Mouse (Mus musculus): ENCODE data around the gene Mprip. TPM values are rescaled to one million over a fixed set of nuclear protein-coding genes. Genes with fewer than 3 reads are reported as not detected.

The Mprip gene
- polyA plus RNA-seq, 1 experiment from 2014 or later, result 75.3 TPM

GRCm38 (mm10) chr11:59787199-59787781 is 126.2 kb downstream of the Mprip start, which contains the start of gene Pld6:
Pld6 (minus strand) TSS chr11:59787645.
- WGBS, result 1% methylated on average over 51 of the region's 51 CpGs
- H3K27me3 ChIP-seq (replicated peaks), result no peaks in the 10 kb centered on the region
- H3K9ac ChIP-seq, result 0 out of 2 replicates have a peak within 1 kb of the TSS, but pooled peaks have one; percentile 16
- H3K4me1 ChIP-seq, result peaks cover 8% of the 10 kb centered on the region
- peak; percentile 68 for ATAC-seq (ENCODE audit: insufficient read depth, low FRiP score, low read depth)
- peaks cover 5% of the 10 kb centered on the region; the same call in 1 of the 2 replicates for H3K36me3 ChIP-seq
- H3K4me2 ChIP-seq, result peak within 1 kb of the TSS; percentile 95
- peak within 1 kb of the TSS; percentile 16; the same call in 1 of the 2 replicates for H3K27ac ChIP-seq
- no peaks in the 10 kb centered on the region for H3K9me3 ChIP-seq
- H3K4me3 ChIP-seq (replicated peaks), result peak within 1 kb of the TSS; percentile 47

- no peaks in the 10 kb centered on the region for H3K27me3 ChIP-seq (replicated peaks)
- H3K27ac ChIP-seq, result no peak overlapping the region
- peaks cover 16% of the 10 kb centered on the region for H3K36me3 ChIP-seq
- peak; percentile 65 for ATAC-seq (ENCODE audit: insufficient read depth, low FRiP score, low read depth)
- peaks cover 8% of the 10 kb centered on the region for H3K4me1 ChIP-seq
- 89% methylated on average over 1 of the region's 1 CpGs for WGBS
- H3K4me2 ChIP-seq, result no peak overlapping the region
- no peak overlapping the region for H3K9ac ChIP-seq
- H3K4me3 ChIP-seq (replicated peaks), result no peak overlapping the region
- H3K9me3 ChIP-seq, result no peaks in the 10 kb centered on the region
Measured at GRCm38 (mm10) chr11:59789311-59789710, 128.2 kb downstream of the Mprip start.

- Histone ChIP-seq H3K27me3 (replicated peaks) (no peaks in the 10 kb centered on the region), H3K27ac (no peak overlapping the region), H3K36me3 (peaks cover 42% of the 10 kb centered on the region), H3K4me2 (no peak overlapping the region), H3K9me3 (no peaks in the 10 kb centered on the region), H3K9ac (no peak overlapping the region), H3K4me3 (replicated peaks) (no peak overlapping the region), H3K4me1 (no peaks in the 10 kb centered on the region)
- no peak for ATAC-seq (ENCODE audit: insufficient read depth, low FRiP score, low read depth)
- WGBS, result 86% methylated on average over 6 of the region's 6 CpGs
Measured at GRCm38 (mm10) chr11:59793390-59793789, 132.3 kb downstream of the Mprip start.

GRCm38 (mm10) chr11:59800412-59800811 is 139.3 kb downstream of the Mprip start:
- no peak overlapping the region for H3K9ac ChIP-seq
- H3K9me3 ChIP-seq, result no peaks in the 10 kb centered on the region
- H3K4me1 ChIP-seq, result no peaks in the 10 kb centered on the region
- no peak overlapping the region for H3K4me2 ChIP-seq
- H3K27me3 ChIP-seq (replicated peaks), result no peaks in the 10 kb centered on the region
- no peak overlapping the region for H3K4me3 ChIP-seq (replicated peaks)
- H3K27ac ChIP-seq, result no peak overlapping the region
- no peak for ATAC-seq (ENCODE audit: insufficient read depth, low FRiP score, low read depth)
- H3K36me3 ChIP-seq, result peaks cover 74% of the 10 kb centered on the region
- 91% methylated on average over 10 of the region's 10 CpGs for WGBS

DNA sequence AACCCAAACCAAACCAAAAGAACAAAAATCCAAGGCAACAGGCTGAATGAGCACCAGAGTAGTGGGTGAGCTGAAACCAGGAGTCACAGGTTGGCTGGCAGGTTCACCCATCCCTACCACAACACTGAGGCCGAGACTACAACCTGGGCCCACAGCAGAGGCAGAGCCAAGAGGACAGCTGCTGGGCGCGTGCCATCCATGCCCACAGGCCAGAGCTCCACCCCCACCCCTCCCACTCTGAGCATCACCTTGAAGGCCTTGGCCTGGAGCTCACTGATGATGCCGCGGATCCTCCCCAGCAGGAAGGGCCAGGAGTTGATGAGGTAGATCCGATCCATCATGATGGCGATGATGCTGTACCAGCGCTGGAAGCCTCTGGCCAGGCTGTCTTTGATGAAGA is 140.8 kb downstream of the Mprip start:
- WGBS, result 96% methylated on average over 8 of the region's 8 CpGs
- ATAC-seq (ENCODE audit: insufficient read depth, low FRiP score, low read depth), result no peak

DNA sequence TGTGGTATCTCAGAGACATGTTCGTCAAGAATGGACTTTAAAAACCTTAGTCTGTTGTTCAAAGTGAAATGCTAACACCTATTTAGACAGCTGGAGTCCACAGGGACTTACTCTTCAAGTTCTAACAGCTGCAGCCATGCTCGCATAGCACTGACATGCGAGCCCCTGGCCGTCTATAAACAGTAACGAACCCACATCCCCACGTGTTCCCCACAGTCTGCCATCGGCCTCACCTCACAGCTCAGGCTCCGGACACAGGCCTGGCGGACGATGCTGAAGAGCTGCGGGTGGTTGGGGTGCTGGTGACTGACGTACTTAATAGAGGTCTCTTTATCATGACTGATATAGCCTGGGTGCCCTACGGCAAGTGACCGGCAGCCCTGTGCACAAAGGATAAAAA is 142.4 kb downstream of the Mprip start:
- no peaks in the 10 kb centered on the region for H3K9me3 ChIP-seq
- no peak overlapping the region for H3K4me3 ChIP-seq (replicated peaks)
- H3K4me2 ChIP-seq, result no peak overlapping the region
- H3K36me3 ChIP-seq, result peaks cover 75% of the 10 kb centered on the region
- H3K27me3 ChIP-seq (replicated peaks), result no peaks in the 10 kb centered on the region
- H3K27ac ChIP-seq, result no peak overlapping the region
- H3K9ac ChIP-seq, result no peak overlapping the region
- 90% methylated on average over 14 of the region's 14 CpGs for WGBS
- H3K4me1 ChIP-seq, result peaks cover 6% of the 10 kb centered on the region
- no peak for ATAC-seq (ENCODE audit: insufficient read depth, low FRiP score, low read depth)

More for the DNA sequence above, 140.8 kb downstream of the Mprip start:
- Histone ChIP-seq H3K9me3 (no peaks in the 10 kb centered on the region), H3K4me2 (no peak overlapping the region), H3K27me3 (replicated peaks) (no peaks in the 10 kb centered on the region), H3K27ac (no peak overlapping the region), H3K9ac (no peak overlapping the region), H3K36me3 (peaks cover 85% of the 10 kb centered on the region), H3K4me1 (no peaks in the 10 kb centered on the region), H3K4me3 (replicated peaks) (no peak overlapping the region)

GRCm38 (mm10) chr11:59804409-59805110 is 143.5 kb downstream of the Mprip start:
- 90% methylated on average over 22 of the region's 22 CpGs for WGBS
- Histone ChIP-seq H3K4me3 (replicated peaks) (no peak overlapping the region), H3K9ac (no peak overlapping the region), H3K27me3 (replicated peaks) (no peaks in the 10 kb centered on the region), H3K4me2 (no peak overlapping the region), H3K9me3 (no peaks in the 10 kb centered on the region), H3K27ac (no peak overlapping the region), H3K36me3 (peaks cover 65% of the 10 kb centered on the region), H3K4me1 (peaks cover 11% of the 10 kb centered on the region)
- no peak for ATAC-seq (ENCODE audit: insufficient read depth, low FRiP score, low read depth)

- Histone ChIP-seq H3K9me3 (no peaks in the 10 kb centered on the region), H3K4me3 (replicated peaks) (no peak overlapping the region), H3K9ac (no peak overlapping the region), H3K4me2 (no peak overlapping the region), H3K27me3 (replicated peaks) (no peaks in the 10 kb centered on the region), H3K4me1 (peaks cover 11% of the 10 kb centered on the region), H3K27ac (no peak overlapping the region), H3K36me3 (peaks cover 59% of the 10 kb centered on the region)
- 95% methylated on average over 1 of the region's 1 CpGs for WGBS
- ATAC-seq (ENCODE audit: insufficient read depth, low FRiP score, low read depth), result no peak
Measured at GRCm38 (mm10) chr11:59805256-59805655, 144.2 kb downstream of the Mprip start.

- ATAC-seq (ENCODE audit: insufficient read depth, low FRiP score, low read depth), result no peak
- Histone ChIP-seq H3K36me3 (peaks cover 55% of the 10 kb centered on the region), H3K27ac (no peak overlapping the region), H3K27me3 (replicated peaks) (no peaks in the 10 kb centered on the region), H3K4me2 (no peak overlapping the region), H3K9me3 (no peaks in the 10 kb centered on the region), H3K9ac (no peak overlapping the region), H3K4me1 (peaks cover 11% of the 10 kb centered on the region), H3K4me3 (replicated peaks) (no peak overlapping the region)
- WGBS, result 91% methylated on average over 2 of the region's 2 CpGs
Measured at GRCm38 (mm10) chr11:59805656-59806055, 144.6 kb downstream of the Mprip start.

DNA sequence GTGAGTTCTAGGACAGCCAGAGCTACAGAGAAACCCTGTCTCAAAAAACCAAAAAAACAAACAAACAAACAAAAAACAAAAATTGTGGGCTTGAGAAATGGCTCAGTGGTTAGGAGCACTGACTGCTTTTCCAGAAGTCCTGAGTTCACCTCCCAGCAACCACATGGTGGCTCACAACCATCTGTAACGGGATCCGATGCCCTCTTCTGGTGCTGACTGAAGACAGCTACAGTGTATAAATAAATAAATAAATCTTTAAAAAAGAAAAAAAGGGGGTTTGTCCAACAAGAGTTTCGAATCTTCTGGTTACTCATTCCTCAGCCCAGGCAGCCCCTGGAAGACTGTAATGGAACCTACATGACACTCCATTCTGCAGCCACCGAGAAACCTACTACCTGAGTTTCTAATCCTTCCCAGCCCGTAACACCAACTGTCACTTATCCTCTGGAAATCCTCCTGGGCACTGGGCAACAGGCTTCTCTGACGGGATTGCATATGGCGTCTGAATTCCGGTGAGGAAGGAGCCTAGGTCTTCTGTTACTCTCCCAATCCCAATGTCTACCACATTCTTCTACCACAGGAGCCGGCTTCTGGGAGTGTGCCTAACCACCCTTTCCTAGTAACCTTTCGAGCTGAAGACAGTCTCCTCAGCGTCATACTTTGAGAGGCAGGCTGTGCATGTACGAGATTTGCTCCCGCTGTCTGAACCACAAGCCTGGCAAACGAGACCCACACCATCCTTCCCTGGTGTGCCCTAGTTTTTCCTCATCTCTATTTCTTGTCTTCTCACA is 147.3 kb downstream of the Mprip start:
- ATAC-seq (ENCODE audit: insufficient read depth, low FRiP score, low read depth), result no peak
- Histone ChIP-seq H3K9ac (no peak overlapping the region), H3K4me2 (peak overlapping the region; percentile 81), H3K9me3 (no peaks in the 10 kb centered on the region), H3K36me3 (peaks cover 30% of the 10 kb centered on the region), H3K27me3 (replicated peaks) (no peaks in the 10 kb centered on the region), H3K4me3 (replicated peaks) (peak overlapping the region; percentile 91), H3K27ac (peak overlapping the region; percentile 98; the same call in 1 of the 2 replicates), H3K4me1 (peaks cover 11% of the 10 kb centered on the region)
- WGBS, result 61% methylated on average over 14 of the region's 14 CpGs

DNA sequence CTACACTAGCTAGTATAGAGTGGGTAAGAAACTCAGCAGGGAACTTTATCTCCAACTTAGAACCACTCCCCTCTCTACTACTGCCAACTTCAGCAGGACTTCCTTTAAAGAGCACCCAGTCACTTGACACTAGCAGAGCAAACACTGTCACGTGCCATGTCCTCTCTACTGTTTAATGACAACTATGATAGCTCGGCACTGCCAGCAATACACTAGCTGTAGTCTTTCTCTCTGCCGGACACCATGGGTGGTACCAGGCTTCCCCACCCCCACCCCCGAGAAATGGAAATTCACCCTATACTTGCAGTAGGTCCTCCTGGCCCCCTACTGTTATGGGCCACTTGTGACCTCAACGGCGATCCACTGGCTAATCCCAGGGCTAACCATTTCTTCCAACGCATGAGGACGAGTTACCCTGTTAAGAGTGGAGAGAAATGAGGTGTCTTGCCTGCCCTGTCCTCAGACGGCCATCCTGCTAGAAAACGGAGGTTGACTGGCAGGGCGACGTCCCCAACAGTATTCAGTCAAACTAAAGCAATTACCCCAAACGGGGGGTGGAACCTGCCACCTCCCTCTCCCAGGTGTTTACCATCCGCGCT is 148.1 kb downstream of the Mprip start:
- H3K27me3 ChIP-seq (replicated peaks), result no peaks in the 10 kb centered on the region
- H3K4me1 ChIP-seq, result peaks cover 11% of the 10 kb centered on the region
- peak overlapping the region; percentile 91 for H3K4me3 ChIP-seq (replicated peaks)
- under 1% methylated on average over 15 of the region's 15 CpGs for WGBS
- peak; percentile 37 for ATAC-seq (ENCODE audit: insufficient read depth, low FRiP score, low read depth)
- H3K4me2 ChIP-seq, result peak overlapping the region; percentile 81
- H3K9me3 ChIP-seq, result no peaks in the 10 kb centered on the region
- H3K9ac ChIP-seq, result peak overlapping the region; percentile 94
- peaks cover 24% of the 10 kb centered on the region for H3K36me3 ChIP-seq
- H3K27ac ChIP-seq, result peak overlapping the region; percentile 98
